Mouse (Mus musculus) heart, adult 2 months (tissue): Measurements from ENCODE around the gene Hoxa10.

Source experiments
- CTCF ChIP-seq: fragments of 200-600 bp; IDR thresholded peaks from 2 replicates; pipeline ENCODE4 v1.8.1; 2022; ENCODE audit warnings: antibody characterized with exemption, mild to moderate bottlenecking, moderate library complexity
- EP300 ChIP-seq: fragments of 200-500 bp; IDR thresholded peaks from 2 replicates; pipeline ENCODE4 v1.6.1; 2011; ENCODE audit warnings: low read depth, low read length, control low read depth; ENCODE audit not compliant: insufficient read depth
- POLR2A ChIP-seq: fragments of 200-500 bp; IDR thresholded peaks from 2 replicates; pipeline ENCODE4 v1.6.1; 2011; ENCODE audit warnings: mild to moderate bottlenecking, low read depth, low read length, control low read depth; ENCODE audit not compliant: insufficient read depth

- no peak for TF ChIP-seq CTCF
- no peak for TF ChIP-seq EP300
- TF ChIP-seq POLR2A = no peak
These were observed 55.4 kb downstream of the Hoxa10 start for GRCm38 (mm10) chr6:52185222-52185621.
